Mouse (Mus musculus) ES-E14 (cell line): ENCODE results near the gene Mymx. TPM values are rescaled to one million over a fixed set of nuclear protein-coding genes. Genes with fewer than 3 reads are reported as not detected.

Experiments used
- DNase-seq: peaks from one replicate; pipeline ENCODE4 v3.0.0-alpha.2; 2013; ENCODE audit warnings: low read depth, low spot score
- H3K27ac ChIP-seq: 2 replicates; pipeline ENCODE4 v1.5.1; 2012; ENCODE audit warnings: low read depth, mild to moderate bottlenecking, low read length, moderate library complexity, mixed read lengths; ENCODE audit not compliant: poor library complexity, insufficient read depth, severe bottlenecking
- H3K36me3 ChIP-seq: 2 replicates; pipeline ENCODE4 v1.6.1; 2012; ENCODE audit warnings: mild to moderate bottlenecking, low read length, moderate library complexity, mixed read lengths; ENCODE audit not compliant: control insufficient read depth, poor library complexity, insufficient read depth, severe bottlenecking
- H3K4me1 ChIP-seq, 2 experiments: fragments of 150-350 bp in 1 of 2; sonication (generic) in 1 of 2; 2 replicates each; pipeline ENCODE4 v1.6.1; 2012; ENCODE audit warnings: low read length in 2 of 2, mild to moderate bottlenecking in 1 of 2, mixed read lengths in 1 of 2; ENCODE audit not compliant: control insufficient read depth in 2 of 2, insufficient read depth in 2 of 2, poor library complexity in 1 of 2
- H3K4me3 ChIP-seq, 2 experiments: fragments of 150-350 bp in 1 of 2; sonication (generic) in 1 of 2; 2 replicates each; pipeline ENCODE4 v1.5.1; 2012; ENCODE audit warnings: low read length in 2 of 2, low read depth in 1 of 2, mild to moderate bottlenecking in 1 of 2, mixed read lengths in 1 of 2; ENCODE audit not compliant: insufficient read depth in 1 of 2, poor library complexity in 1 of 2, severe bottlenecking in 1 of 2
- H3K9ac ChIP-seq: 2 replicates; pipeline ENCODE4 v1.6.1; 2012; ENCODE audit warnings: low read depth, mild to moderate bottlenecking, low read length, mixed read lengths; ENCODE audit not compliant: poor library complexity, insufficient read depth, severe bottlenecking
- H3K9me3 ChIP-seq: fragments of 150-350 bp; sonication (generic); 2 replicates; pipeline ENCODE4 v1.6.1; 2012; ENCODE audit warnings: low read depth, mild to moderate bottlenecking, low read length; ENCODE audit not compliant: control insufficient read depth, insufficient read depth
- CHD2 ChIP-seq: IDR thresholded peaks from 2 replicates; pipeline ENCODE4 v1.6.1; 2014; ENCODE audit warnings: mild to moderate bottlenecking, low read depth, low read length, inconsistent platforms
- HCFC1 ChIP-seq: IDR thresholded peaks from 2 replicates; pipeline ENCODE4 v1.6.1; 2012; ENCODE audit warnings: low read length, inconsistent platforms, borderline replicate concordance; ENCODE audit not compliant: insufficient read depth
- MAFK ChIP-seq: IDR thresholded peaks from 2 replicates; pipeline ENCODE4 v1.6.1; 2014; ENCODE audit warnings: mild to moderate bottlenecking, low read depth, low read length, inconsistent platforms; ENCODE audit not compliant: insufficient read depth
- ZC3H11A ChIP-seq: IDR thresholded peaks from 2 replicates; pipeline ENCODE4 v1.6.1; 2012; ENCODE audit warnings: low read depth, mild to moderate bottlenecking, inconsistent platforms, low read length, borderline replicate concordance
- ZNF384 ChIP-seq: IDR thresholded peaks from 2 replicates; pipeline ENCODE4 v1.6.1; 2012; ENCODE audit warnings: low read depth, low read length, inconsistent platforms
- in situ Hi-C, 2 experiments: fragments of 600-800 bp; cut with MboI; formaldehyde crosslinking; loops; one replicate each; pipeline ENCODE4 v1.15.1; 2025; ENCODE audit warnings: low sequenced_read_pairs in 2 of 2, inconsistent platforms in 1 of 2; ENCODE audit not compliant: unreplicated experiment in 2 of 2
- total RNA-seq: library from RNA; depleted of rRNA; stranded (reverse); fragments of 300-350 nt; gene quantifications from 2 replicates; pipeline ENCODE4 v1.2.3, GENCODE M21; 2012

Mymx gene
- total RNA-seq, 1 experiment, result 66.0 TPM

DNA sequence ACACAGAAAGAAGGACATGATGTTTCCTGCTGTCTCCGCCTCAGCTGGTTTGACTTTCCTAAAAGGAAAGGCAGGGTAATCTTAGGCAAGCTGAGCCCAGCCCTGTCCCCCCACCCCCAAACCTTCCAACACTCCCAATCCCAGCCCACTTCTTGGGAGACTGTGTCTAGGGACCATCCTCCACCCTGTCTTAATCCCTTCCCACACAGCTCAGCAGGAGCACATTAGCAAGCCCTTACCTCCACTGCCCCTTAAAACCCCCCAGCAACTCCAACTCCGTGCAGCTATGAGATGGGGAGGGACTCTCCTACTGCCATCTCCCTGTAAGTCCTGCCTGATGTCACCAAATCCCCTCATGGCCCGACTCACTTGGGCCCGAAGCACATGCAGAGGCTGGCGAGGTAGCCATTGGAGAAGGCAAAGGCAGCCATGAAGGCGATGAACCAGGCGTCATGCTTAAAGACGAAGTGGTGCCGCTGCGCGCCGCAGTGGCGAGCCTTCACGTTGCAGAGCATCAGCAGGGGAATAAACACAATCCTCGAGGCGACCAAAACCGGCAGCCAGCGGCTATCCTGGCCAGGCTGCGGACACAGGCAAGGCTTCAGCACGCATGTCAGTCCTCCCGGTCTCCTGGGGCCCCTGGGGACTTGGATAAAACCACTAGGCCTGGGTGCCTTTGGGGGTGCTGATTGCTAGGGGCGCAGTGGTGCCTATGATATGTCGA is 16.0 kb downstream of the Mymx start:
- peaks cover 55% of the 10 kb centered on the region for H3K36me3 ChIP-seq
- DNase-seq, result no peak
- H3K9ac ChIP-seq, result peak overlapping the region; percentile 48
- H3K4me1 ChIP-seq, result peaks cover 7 to 32% of the 10 kb centered on the region in 2 experiments
- TF ChIP-seq CHD2, result no peak
- TF ChIP-seq MAFK, result no peak
- TF ChIP-seq HCFC1, result no peak
- no peak for TF ChIP-seq ZC3H11A
- no peak for TF ChIP-seq ZNF384
- H3K4me3 ChIP-seq, result peak overlapping the region in 1 of 2 experiments; percentile 37; a peak in 3 of 4 replicates
- peak overlapping the region; percentile 56 for H3K27ac ChIP-seq
- no peaks in the 10 kb centered on the region for H3K9me3 ChIP-seq
- in situ Hi-C loops, result loop anchor here in 1 of 2 experiments (5.0 kb wide), 1 partner anchor 41 kb away; no protein-coding TSS in a partner anchor

DNA sequence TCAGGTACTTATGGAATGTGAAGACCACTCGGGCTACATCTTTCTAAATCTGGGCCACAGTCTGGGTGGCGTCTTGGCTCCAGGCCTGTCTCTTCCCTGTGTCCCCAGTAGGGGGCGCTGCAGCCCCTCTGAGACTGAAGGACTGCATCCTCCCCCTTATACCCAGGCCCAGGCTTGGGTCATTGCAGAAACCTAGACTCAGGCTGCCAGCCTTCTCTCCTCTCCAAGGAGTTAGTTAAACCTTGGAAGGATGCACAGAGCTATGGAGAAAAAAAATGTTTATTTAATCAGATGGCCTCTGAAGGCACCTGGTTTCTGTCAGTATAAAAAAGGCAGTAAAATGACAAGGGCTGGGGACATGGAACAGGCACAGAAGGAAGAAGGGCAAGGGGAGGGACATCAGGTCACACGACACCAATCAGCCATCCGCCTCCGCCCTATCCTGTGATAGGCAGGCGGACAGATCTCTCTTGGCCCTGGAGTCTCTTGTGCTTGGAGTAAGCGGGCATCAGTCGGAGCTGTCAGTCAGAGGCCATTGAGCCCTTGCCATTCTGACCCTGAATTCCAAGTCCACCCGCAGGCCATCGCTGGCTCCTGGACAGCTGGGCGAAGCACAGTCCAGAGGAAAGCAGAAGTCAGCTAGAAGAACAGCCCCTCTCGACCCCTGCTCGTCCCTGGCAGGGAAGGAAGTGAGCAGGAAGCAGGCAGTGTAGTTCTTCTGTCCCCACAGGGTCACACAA is 16.8 kb downstream of the Mymx start:
- DNase-seq, result no peak
- in situ Hi-C loops, result loop anchor here in 1 of 2 experiments (5.0 kb wide), 1 partner anchor 42 kb away; no protein-coding TSS in a partner anchor
- Histone ChIP-seq H3K27ac (peak overlapping the region; percentile 58; the same call in 1 of the 2 replicates), H3K4me1 (peaks cover 7 to 32% of the 10 kb centered on the region in 2 experiments), H3K9ac (peak overlapping the region; percentile 8; the same call in 1 of the 2 replicates), H3K4me3 (peak overlapping the region; percentile 26 to 40; a peak in 2 of 4 replicates), H3K36me3 (peaks cover 49% of the 10 kb centered on the region), H3K9me3 (no peaks in the 10 kb centered on the region)
- TF ChIP-seq ZC3H11A (peak; percentile 26; the same call in 1 of the 2 replicates), ZNF384 (no peak), HCFC1 (0 out of 2 replicates have a peak, but pooled peaks have one; percentile 17), CHD2 (peak; percentile 2; the same call in 1 of the 2 replicates)

DNA sequence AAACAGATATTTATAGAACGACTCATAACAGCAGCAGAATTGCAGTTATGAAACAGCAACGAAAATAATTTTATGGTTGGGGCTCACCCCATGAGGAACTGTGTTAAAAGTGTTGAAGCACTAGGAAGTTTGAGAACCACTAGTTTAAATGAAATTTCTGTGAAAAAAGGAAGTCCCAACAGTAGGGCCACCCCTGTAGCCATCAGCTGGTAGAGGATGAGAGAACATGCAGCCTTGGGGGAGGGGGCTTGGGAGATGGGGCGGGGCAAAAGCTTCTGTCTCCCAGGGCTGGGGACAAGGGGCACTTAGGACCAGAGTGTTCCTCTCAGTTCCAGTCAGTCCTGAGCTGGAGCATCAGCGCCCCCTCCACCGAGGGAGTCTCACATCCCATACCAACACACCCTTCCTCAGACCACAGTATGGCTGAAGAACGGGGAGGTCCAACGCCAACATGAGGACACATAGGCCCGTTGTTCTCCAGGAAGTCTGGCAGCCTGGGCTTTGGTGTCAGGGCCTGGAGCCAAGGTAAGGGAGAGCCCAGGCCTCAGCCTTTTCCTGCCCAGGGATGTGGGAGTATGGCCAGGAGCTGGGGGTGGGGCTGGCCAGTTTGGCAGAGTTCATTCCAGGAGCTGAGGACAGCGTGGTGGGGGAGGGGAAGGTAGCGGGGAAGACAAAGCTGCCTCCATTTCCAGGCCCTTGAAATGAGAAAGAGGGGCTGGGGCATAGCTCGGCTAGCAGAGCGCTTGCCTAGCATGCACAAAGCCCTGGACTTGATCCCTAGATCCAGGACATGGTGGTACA is 17.6 kb downstream of the Mymx start:
- H3K4me3 ChIP-seq, result peak overlapping the region; percentile 26 to 40; a peak in 2 of 4 replicates

DNA sequence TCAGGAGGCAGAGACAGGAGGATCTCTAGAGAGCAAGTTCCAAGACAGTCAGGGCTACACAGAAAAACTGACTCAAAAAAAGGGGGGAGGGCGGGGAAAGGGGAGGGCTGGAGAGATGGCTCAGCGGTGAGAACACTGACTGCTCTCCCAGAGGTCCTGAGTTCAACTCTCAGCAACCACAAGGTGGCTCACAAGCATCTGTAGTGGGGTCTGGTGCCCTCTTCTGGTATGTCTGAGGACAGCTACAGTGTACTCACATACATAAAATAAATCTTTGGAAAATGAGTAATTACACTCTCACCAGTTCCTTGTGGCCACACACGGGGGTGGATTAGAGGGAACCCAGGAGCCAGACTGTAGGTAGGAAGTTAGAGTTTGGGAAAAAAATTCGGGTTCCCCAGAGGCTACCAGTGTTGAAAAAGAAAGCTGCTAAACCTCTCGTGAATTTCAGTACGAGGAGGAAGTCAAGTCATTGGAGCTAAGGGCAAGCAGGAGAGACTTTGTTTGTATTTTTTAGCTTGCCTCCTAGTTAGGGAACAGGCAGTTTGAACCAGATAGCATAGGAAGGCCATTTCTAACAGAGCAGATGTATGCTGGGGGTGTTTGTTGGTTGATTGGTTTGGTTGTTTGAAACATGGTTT is 19.1 kb downstream of the Mymx start:
- no peak overlapping the region for H3K4me3 ChIP-seq
- H3K27ac ChIP-seq, result no peak overlapping the region
- H3K9me3 ChIP-seq, result no peaks in the 10 kb centered on the region
- H3K9ac ChIP-seq, result no peak overlapping the region
- in situ Hi-C loops, result no loop called here
- no peak for TF ChIP-seq CHD2
- no peak for TF ChIP-seq ZNF384
- no peak for TF ChIP-seq HCFC1
- no peak for TF ChIP-seq ZC3H11A
- no peak for TF ChIP-seq MAFK
- peaks cover 27% of the 10 kb centered on the region for H3K36me3 ChIP-seq
- DNase-seq, result no peak
- H3K4me1 ChIP-seq, result peaks cover 7 to 40% of the 10 kb centered on the region in 2 experiments

More for the DNA sequence above, 17.6 kb downstream of the Mymx start:
- in situ Hi-C loops, result no loop called here
- H3K27ac ChIP-seq, result peak overlapping the region; percentile 58
- H3K9me3 ChIP-seq, result no peaks in the 10 kb centered on the region
- TF ChIP-seq HCFC1 (no peak), CHD2 (peak; percentile 17; the same call in 1 of the 2 replicates)
- DNase-seq, result no peak
- H3K36me3 ChIP-seq, result peaks cover 40% of the 10 kb centered on the region
- H3K4me1 ChIP-seq, result peaks cover 7 to 39% of the 10 kb centered on the region in 2 experiments
- peak overlapping the region; percentile 55 for H3K9ac ChIP-seq
